ENCODE assay signal across 18 mouse cellular contexts in the genomic region with DNA sequence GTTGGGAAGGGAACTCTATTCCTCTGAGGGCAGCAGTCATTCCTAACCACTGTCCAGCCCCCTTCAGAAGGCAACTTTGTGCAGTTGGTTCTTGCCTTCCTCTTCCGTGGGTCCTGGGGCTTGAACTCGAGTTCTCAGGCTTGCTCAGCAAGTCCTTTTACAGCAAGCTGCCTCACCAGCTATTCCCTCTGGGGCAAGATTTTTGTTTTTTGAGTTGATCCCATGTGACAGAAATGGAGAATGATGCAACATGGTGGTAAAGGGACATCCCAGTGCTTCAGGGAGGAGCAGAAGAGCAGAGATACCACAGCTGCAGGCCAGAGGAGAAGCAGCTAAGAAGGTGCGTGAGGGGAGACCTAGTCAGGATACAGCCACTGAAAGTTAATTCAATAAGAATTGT.
"Had no signal": no experiment of that assay in that cellular context is flagged by ENCODE, and none has a peak within 500 bp of the region (broad histone marks: within the 10 kb centered on the region; RNA-seq: fewer than 3 reads in every experiment).

No protein-coding gene starts in this region.

- H3K4me2 ChIP-seq: liver, embryonic 13.5 days; midbrain, embryonic 12.5 days; midbrain, embryonic 15.5 days had no signal

- H3K36me3 ChIP-seq: liver, embryonic 13.5 days; midbrain, embryonic 12.5 days; midbrain, embryonic 15.5 days had no signal

- H3K4me3 ChIP-seq: layer of hippocampus, adult 2 months; liver, embryonic 13.5 days; midbrain, embryonic 12.5 days; midbrain, embryonic 15.5 days; myocyte had no signal

- H3K4me1 ChIP-seq: liver, embryonic 13.5 days; midbrain, embryonic 12.5 days; midbrain, embryonic 15.5 days had no signal

- DNase-seq: kidney, postnatal 25 days; layer of hippocampus, adult 9-11 months; liver, embryonic 13.5 days; lung, adult 2 months; lung, postnatal 14 days; lung, postnatal 4 days; right cerebral cortex, adult 18-20 months; right cerebral cortex, postnatal 14 days; right cerebral cortex, postnatal 4 days; thymus, adult 2 months; thymus, postnatal 14 days; thymus, postnatal 4 days had no signal

- H3K9ac ChIP-seq: liver, embryonic 13.5 days; midbrain, embryonic 12.5 days; midbrain, embryonic 15.5 days had no signal

- H3K9me3 ChIP-seq: liver, embryonic 13.5 days; midbrain, embryonic 12.5 days; midbrain, embryonic 15.5 days had no signal

- H3K27ac ChIP-seq: kidney, postnatal 0 days; layer of hippocampus, adult 2 months; liver, embryonic 13.5 days; midbrain, embryonic 12.5 days; midbrain, embryonic 15.5 days; stomach, postnatal 0 days had no signal

- ATAC-seq: midbrain, embryonic 15.5 days had no signal
